Mouse (Mus musculus) heart, embryonic 11.5 days (tissue): ENCODE measurements around the gene Tkfc. TPM values are rescaled to one million over a fixed set of nuclear protein-coding genes. Genes with fewer than 3 reads are reported as not detected.

ENCODE experiments used
- ATAC-seq: fragments of 200-750 bp; cut with Nextera tagmentation; replicated peaks from 2 replicates; pipeline ENCODE4 v1.8.0; 2017; ENCODE audit warnings: moderate library complexity; ENCODE audit not compliant: insufficient number of reproducible peaks, low FRiP score, low TSS enrichment
- H3K27ac ChIP-seq: fragments of 300-500 bp; sonication (generic); 2 replicates; pipeline ENCODE4 v1.5.1; 2014; ENCODE audit warnings: mild to moderate bottlenecking, low read depth, low read length
- H3K27me3 ChIP-seq: fragments of 300-500 bp; sonication (generic); 2 replicates; pipeline ENCODE4 v1.6.1; 2014; ENCODE audit warnings: mild to moderate bottlenecking, low read length, mixed read lengths; ENCODE audit not compliant: control insufficient read depth, insufficient read depth
- H3K36me3 ChIP-seq: fragments of 300-500 bp; sonication (generic); 2 replicates; pipeline ENCODE4 v1.6.1; 2014; ENCODE audit warnings: mild to moderate bottlenecking, low read length, moderate library complexity, mixed read lengths; ENCODE audit not compliant: control insufficient read depth, insufficient read depth
- H3K4me1 ChIP-seq: fragments of 300-500 bp; sonication (generic); 2 replicates; pipeline ENCODE4 v1.6.1; 2014; ENCODE audit warnings: low read length; ENCODE audit not compliant: control insufficient read depth, insufficient read depth
- H3K4me2 ChIP-seq: fragments of 300-500 bp; sonication (generic); 2 replicates; pipeline ENCODE4 v1.6.1; 2014; ENCODE audit warnings: mild to moderate bottlenecking, moderate library complexity
- H3K4me3 ChIP-seq: fragments of 300-500 bp; sonication (generic); 2 replicates; pipeline ENCODE4 v1.5.1; 2014; ENCODE audit warnings: low read depth, low read length
- H3K9ac ChIP-seq: fragments of 300-500 bp; sonication (generic); 2 replicates; pipeline ENCODE4 v1.6.1; 2014; ENCODE audit warnings: mild to moderate bottlenecking, low read depth, low read length, moderate library complexity
- H3K9me3 ChIP-seq: fragments of 300-500 bp; sonication (generic); replicated peaks from 2 replicates; pipeline ENCODE4 v1.6.1; 2016; ENCODE audit warnings: low read length; ENCODE audit not compliant: control insufficient read depth
- WGBS: fragments of 180-500 bp; shearing (Covaris S2); extraction: QIAGEN DNeasy Blood & Tissue Kit; methylation state at CpG from one replicate; pipeline ENCODE4 v1.1.7; 2014; ENCODE audit not compliant: insufficient replicate concordance; 5-methylcytosine and 5-hydroxymethylcytosine counted together
- polyA plus RNA-seq: library from polyadenylated mRNA; unstranded; fragments of >200 nt; fragmentation: Nextera tagmentation; extraction: Ambion mirVana; gene quantifications from 2 replicates; pipeline ENCODE4 v1.2.1, GENCODE M21; 2014

The Tkfc gene
- polyA plus RNA-seq, 1 experiment from 2014 or later, result 14.3 TPM

GRCm38 (mm10) chr19:10580102-10580501 lies 25.4 kb downstream of the Tkfc start:
- no peaks in the 10 kb centered on the region for H3K9me3 ChIP-seq
- no peak overlapping the region for H3K4me3 ChIP-seq
- no peak overlapping the region for H3K9ac ChIP-seq
- H3K27ac ChIP-seq, result no peak overlapping the region
- no peak for ATAC-seq
- H3K4me2 ChIP-seq, result no peak overlapping the region
- 71% methylated on average over 3 of the region's 3 CpGs for WGBS
- H3K36me3 ChIP-seq, result no peaks in the 10 kb centered on the region; the same call in 1 of the 2 replicates
- H3K4me1 ChIP-seq, result 0 out of 2 replicates have a peak, but pooled peaks cover 10% of the 10 kb centered on the region
- H3K27me3 ChIP-seq, result no peaks in the 10 kb centered on the region

GRCm38 (mm10) chr19:10576690-10577561 lies 28.5 kb downstream of the Tkfc start, which contains the start of the genes Cyb561a3 and Tmem138:
Cyb561a3 (plus strand) TSS chr19:10577172.
Tmem138 (minus strand) TSS chr19:10577362.
- 0 out of 2 replicates have a peak, but pooled peaks cover 10% of the 10 kb centered on the region for H3K4me1 ChIP-seq
- WGBS, result under 1% methylated on average over 44 of the region's 44 CpGs
- H3K27ac ChIP-seq, result peak within 1 kb of the TSS; percentile 73
- peaks cover 15% of the 10 kb centered on the region for H3K36me3 ChIP-seq
- ATAC-seq, result peak; percentile 90
- peak within 1 kb of the TSS; percentile 85 for H3K4me2 ChIP-seq
- H3K4me3 ChIP-seq, result peak within 1 kb of the TSS; percentile 54
- H3K9ac ChIP-seq, result peak within 1 kb of the TSS; percentile 79
- no peaks in the 10 kb centered on the region for H3K9me3 ChIP-seq
- no peaks in the 10 kb centered on the region for H3K27me3 ChIP-seq

GRCm38 (mm10) chr19:10569627-10570026 lies 35.8 kb downstream of the Tkfc start:
- no peak overlapping the region for H3K9ac ChIP-seq
- H3K4me2 ChIP-seq, result no peak overlapping the region
- H3K27ac ChIP-seq, result no peak overlapping the region
- no peak overlapping the region for H3K4me3 ChIP-seq
- WGBS, result 86% methylated on average over 6 of the region's 6 CpGs
- no peaks in the 10 kb centered on the region for H3K4me1 ChIP-seq
- peaks cover 23% of the 10 kb centered on the region for H3K36me3 ChIP-seq
- H3K9me3 ChIP-seq, result peaks cover 3% of the 10 kb centered on the region; the same call in 1 of the 2 replicates
- H3K27me3 ChIP-seq, result no peaks in the 10 kb centered on the region
- ATAC-seq, result no peak

GRCm38 (mm10) chr19:10565217-10565616 lies 40.2 kb downstream of the Tkfc start:
- Histone ChIP-seq H3K4me3 (no peak overlapping the region), H3K9ac (no peak overlapping the region), H3K4me2 (no peak overlapping the region), H3K9me3 (peaks cover 3% of the 10 kb centered on the region; the same call in 1 of the 2 replicates), H3K27ac (no peak overlapping the region), H3K4me1 (peaks cover 4% of the 10 kb centered on the region; the same call in 1 of the 2 replicates), H3K27me3 (no peaks in the 10 kb centered on the region), H3K36me3 (peaks cover 6% of the 10 kb centered on the region; the same call in 1 of the 2 replicates)
- 66% methylated on average over 4 of the region's 4 CpGs for WGBS
- ATAC-seq, result no peak

- H3K4me3 ChIP-seq, result no peak overlapping the region
- no peaks in the 10 kb centered on the region for H3K36me3 ChIP-seq
- H3K4me2 ChIP-seq, result no peak overlapping the region
- no peak overlapping the region for H3K9ac ChIP-seq
- H3K27ac ChIP-seq, result no peak overlapping the region
- H3K9me3 ChIP-seq, result peaks cover 3% of the 10 kb centered on the region; the same call in 1 of the 2 replicates
- ATAC-seq, result no peak
- no peaks in the 10 kb centered on the region for H3K27me3 ChIP-seq
- WGBS, result 75% methylated on average over 6 of the region's 6 CpGs
- peaks cover 4% of the 10 kb centered on the region; the same call in 1 of the 2 replicates for H3K4me1 ChIP-seq
Observed at GRCm38 (mm10) chr19:10564278-10564677, 41.2 kb downstream of the Tkfc start.

- H3K9ac ChIP-seq, result no peak overlapping the region
- no peaks in the 10 kb centered on the region for H3K27me3 ChIP-seq
- H3K36me3 ChIP-seq, result no peaks in the 10 kb centered on the region
- no peak overlapping the region for H3K4me2 ChIP-seq
- WGBS, result 66% methylated on average over 5 of the region's 5 CpGs
- no peak overlapping the region for H3K4me3 ChIP-seq
- ATAC-seq, result no peak
- peak overlapping the region; percentile 95 for H3K27ac ChIP-seq
- H3K4me1 ChIP-seq, result peaks cover 4% of the 10 kb centered on the region; the same call in 1 of the 2 replicates
- no peaks in the 10 kb centered on the region for H3K9me3 ChIP-seq
Observed at GRCm38 (mm10) chr19:10562351-10562750, 43.1 kb downstream of the Tkfc start.

GRCm38 (mm10) chr19:10561558-10562314 lies 43.7 kb downstream of the Tkfc start:
- no peaks in the 10 kb centered on the region for H3K36me3 ChIP-seq
- peaks cover 4% of the 10 kb centered on the region; the same call in 1 of the 2 replicates for H3K4me1 ChIP-seq
- H3K9me3 ChIP-seq, result no peaks in the 10 kb centered on the region
- H3K27ac ChIP-seq, result peak overlapping the region; percentile 95
- H3K4me3 ChIP-seq, result no peak overlapping the region
- WGBS, result 35% methylated on average over 6 of the region's 6 CpGs
- H3K27me3 ChIP-seq, result no peaks in the 10 kb centered on the region
- peak overlapping the region; percentile 55; the same call in 1 of the 2 replicates for H3K9ac ChIP-seq
- peak; percentile 63; the same call in 1 of the 2 replicates for ATAC-seq
- no peak overlapping the region; the same call in 1 of the 2 replicates for H3K4me2 ChIP-seq

GRCm38 (mm10) chr19:10560108-10560507 lies 45.3 kb downstream of the Tkfc start:
- H3K9me3 ChIP-seq, result no peaks in the 10 kb centered on the region
- 38% methylated on average over 5 of the region's 5 CpGs for WGBS
- no peak overlapping the region for H3K4me2 ChIP-seq
- H3K27ac ChIP-seq, result no peak overlapping the region
- H3K9ac ChIP-seq, result no peak overlapping the region
- no peaks in the 10 kb centered on the region for H3K36me3 ChIP-seq
- no peak for ATAC-seq
- H3K4me3 ChIP-seq, result no peak overlapping the region
- H3K27me3 ChIP-seq, result no peaks in the 10 kb centered on the region
- peaks cover 12% of the 10 kb centered on the region for H3K4me1 ChIP-seq
